Mouse (Mus musculus): ENCODE results near the gene Vps45. TPM values are rescaled to one million over a fixed set of nuclear protein-coding genes. Genes with fewer than 3 reads are reported as not detected.
"Not testable (repeated sequence)": the region's sequence is repeated elsewhere in the genome, so short reads cannot be mapped to it uniquely, and the experiment has no call there.

Vps45 gene
- polyA plus RNA-seq, 1 experiment: 20.3 TPM

DNA sequence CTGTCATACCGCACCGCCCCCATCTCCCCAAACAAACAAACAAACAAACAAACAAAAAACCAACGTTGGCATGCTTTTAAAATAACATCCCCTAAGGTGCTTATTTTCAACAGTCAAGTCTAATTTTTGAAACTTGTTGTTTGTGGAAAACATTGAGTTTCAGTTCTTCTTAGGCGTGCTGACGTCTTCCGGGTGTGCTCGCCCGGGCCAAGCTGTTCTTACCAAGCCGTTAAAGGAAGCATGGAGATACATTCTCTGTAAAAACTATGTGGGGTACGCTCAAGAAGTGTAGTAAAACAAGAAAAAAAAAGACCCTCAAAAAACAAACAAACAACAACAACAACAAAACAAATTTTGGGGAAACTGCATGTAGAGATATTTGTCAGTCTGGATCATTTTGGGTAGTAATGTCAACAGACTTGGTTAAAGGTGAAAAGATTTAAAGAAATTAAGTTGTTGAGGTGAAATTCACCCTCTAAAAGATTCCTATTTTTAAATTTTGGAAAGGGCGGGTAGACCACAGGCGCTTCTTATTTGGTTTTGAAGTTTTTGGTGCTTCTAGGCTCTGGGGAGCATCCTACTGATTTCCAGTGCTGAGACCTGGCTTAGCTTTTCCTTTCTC, 85.9 kb downstream of the Vps45 start:
- DNase-seq (ENCODE audit: low spot score): no peak

DNA sequence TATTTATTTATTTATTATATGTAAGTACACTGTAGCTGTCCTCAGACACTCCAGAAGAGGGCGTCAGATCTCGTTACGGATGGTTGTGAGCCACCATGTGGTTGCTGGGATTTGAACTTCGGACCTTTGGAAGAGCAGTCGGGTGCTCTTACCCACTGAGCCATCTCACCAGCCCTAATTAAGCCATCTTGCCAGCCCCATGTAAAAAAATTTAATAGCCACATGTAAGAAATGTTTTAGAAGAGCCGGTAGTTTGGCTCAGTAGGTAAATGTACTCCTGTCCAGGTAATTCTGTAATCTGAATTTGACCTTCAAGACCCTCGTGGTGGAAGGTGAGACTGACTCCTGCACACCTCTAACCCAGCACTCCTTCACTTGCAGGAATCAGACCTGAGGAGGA, 87.6 kb downstream of the Vps45 start:
- DNase-seq (ENCODE audit: low spot score): not testable (repeated sequence)

DNA sequence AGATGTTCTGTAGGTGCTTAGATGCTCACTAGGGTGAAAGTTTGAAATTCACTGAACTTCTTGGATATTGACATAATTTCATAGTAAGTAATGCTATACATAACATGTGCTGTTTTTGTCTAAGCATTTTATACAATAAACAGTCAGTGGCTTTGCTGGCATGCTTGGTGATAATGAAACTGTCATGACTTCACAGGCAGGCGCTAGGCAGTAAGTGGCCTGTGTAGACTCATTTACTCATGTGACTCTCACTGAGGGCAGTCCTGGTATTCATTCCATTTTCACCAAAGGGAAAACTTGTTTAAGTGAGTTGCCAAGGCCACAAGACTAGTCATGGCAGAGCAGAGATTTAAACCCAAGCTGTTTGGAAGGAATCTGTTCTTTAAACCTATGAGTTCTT, 89.0 kb downstream of the Vps45 start:
- DNase-seq (ENCODE audit: low spot score): no peak

DNA sequence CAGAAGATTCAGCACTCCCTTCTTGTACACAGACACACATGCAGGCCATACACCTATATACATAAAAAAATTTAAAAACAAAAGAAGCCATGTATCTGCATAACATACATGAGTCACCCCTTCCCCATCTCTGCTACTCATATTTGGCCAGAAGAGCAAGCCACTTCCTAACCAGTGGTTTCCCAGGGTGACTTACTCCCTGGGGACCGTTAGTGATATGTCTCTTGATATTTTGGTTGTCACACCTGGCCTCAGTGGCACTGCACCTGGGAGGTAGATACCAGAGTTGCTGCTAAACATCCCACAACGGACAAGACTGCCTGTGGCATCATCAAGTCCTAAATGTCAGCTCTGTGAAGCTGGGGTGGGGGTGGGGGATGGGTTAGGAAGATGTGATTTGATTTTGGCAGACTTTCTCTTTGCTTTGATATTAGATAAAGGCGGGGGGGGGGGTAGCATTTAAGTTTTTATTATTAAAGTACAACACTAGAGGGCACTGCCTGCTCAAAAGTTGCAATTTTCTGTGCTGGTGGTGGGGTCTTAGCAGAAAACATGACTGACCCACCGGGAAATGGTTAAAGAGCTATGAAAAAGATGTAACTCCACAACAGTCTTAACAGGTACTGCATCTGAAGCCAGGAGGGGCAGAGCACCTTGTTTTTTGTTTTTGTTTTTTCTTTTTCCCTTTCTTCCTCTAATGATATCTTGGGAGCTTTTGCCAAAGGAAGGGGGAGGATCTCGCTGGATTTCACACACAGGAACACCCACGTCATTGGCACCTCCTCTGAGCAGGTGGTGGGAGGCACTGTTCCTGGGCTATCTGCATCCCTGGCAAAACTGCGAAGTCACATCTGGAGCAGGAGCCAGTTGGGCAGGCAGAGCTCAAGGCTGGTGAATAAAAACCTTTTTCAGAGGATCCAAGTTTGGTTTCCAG, 92.5 kb downstream of the Vps45 start:
- no peak for DNase-seq (ENCODE audit: low spot score)

DNA sequence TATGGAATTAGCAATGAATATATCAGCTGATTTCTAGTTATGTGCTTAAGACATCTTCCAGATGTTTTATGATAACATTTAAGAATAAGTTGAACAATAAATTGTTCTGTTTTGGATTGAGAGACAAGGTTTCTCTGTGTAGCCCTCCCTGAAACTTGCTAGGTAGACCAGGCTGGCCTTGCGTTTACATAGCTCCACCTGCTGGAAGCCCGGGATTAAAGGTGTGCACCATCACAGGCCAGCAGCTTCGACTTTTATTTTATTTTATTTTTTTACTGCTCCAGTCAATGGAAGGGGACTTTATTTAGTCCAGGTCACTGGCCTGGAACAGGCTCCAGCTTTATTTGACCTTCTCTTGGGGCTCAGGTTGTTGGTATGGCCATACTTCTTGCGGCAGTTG, 94.6 kb downstream of the Vps45 start:
- DNase-seq (ENCODE audit: low spot score): no peak

DNA sequence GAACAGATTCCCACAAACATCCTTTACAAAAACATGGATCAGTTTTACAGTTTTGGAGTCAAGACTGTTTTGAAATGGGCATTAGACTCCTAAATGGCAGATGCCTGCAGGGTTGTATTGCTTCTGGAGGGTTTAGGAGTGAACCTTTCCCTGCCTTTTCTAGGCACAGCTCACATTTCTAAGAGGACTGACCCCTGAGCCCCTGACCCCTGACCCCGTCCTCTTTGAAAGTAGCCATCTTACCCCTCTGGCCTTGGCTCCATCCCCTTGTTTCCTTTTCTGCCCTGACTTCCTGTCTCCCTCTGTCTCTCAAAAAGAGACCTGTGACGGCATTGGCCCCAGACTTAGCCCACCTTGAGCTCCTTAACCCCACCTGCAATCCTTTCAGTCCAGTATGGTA, 95.0 kb downstream of the Vps45 start:
- DNase-seq (ENCODE audit: low spot score): no peak

DNA sequence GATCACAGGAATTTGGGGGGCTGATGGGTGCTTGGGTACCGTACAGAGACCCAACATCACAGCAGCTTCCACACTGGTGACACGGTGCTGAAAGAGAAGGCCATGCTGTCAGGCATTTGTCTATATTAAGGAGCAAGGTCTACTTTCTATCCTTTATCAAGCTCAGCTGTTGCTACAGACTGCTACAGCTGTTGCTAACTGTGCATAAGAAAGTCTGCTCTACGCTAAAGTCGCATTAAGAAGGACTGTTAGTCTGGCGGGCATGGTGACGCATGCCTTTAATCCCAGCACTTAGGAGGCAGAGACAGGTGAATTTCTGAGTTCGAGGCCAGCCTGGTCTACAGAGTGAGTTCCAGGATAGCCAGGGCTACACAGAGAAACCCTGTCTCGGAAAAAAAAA, 96.1 kb downstream of the Vps45 start:
- DNase-seq (ENCODE audit: low spot score): not testable (repeated sequence)

DNA sequence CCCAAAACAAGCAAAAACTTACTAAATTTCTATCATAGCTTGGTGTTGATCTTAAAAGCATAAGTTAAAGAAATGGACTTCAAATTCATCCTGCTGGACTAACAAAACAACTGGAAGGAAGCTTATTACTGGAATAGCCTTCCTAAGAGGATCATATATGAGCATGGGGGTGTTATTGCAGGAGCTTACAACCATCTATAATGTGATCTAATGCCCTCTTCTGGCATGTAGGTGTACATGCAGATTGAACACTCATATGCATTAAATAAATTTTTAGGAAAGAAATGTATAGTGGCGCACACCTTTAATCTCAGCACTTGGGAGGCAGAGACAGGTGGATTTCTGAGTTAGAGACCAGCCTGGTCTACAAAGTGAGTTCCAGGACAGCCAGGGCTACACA, 98.5 kb downstream of the Vps45 start:
- no peak for DNase-seq (ENCODE audit: low spot score)

DNA sequence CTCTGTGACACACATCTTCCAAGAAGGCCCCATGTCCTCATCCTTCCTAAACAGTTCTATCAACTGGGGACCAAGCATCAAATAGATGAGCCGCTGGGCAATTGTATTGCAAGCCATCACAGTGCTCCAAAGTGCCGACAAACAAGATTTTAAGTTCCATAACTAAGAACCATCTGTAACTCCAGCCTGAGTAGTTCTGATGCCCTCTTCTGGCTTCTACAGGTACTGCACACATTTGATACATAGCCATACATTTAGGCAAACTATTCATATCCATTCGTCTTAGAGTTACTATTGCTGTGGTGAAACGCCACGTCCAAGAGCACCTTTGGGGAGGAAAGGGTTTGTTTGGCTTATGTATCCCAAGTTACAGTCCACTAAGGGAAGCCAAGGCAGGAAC, 99.2 kb downstream of the Vps45 start:
- DNase-seq (ENCODE audit: low spot score): no peak

DNA sequence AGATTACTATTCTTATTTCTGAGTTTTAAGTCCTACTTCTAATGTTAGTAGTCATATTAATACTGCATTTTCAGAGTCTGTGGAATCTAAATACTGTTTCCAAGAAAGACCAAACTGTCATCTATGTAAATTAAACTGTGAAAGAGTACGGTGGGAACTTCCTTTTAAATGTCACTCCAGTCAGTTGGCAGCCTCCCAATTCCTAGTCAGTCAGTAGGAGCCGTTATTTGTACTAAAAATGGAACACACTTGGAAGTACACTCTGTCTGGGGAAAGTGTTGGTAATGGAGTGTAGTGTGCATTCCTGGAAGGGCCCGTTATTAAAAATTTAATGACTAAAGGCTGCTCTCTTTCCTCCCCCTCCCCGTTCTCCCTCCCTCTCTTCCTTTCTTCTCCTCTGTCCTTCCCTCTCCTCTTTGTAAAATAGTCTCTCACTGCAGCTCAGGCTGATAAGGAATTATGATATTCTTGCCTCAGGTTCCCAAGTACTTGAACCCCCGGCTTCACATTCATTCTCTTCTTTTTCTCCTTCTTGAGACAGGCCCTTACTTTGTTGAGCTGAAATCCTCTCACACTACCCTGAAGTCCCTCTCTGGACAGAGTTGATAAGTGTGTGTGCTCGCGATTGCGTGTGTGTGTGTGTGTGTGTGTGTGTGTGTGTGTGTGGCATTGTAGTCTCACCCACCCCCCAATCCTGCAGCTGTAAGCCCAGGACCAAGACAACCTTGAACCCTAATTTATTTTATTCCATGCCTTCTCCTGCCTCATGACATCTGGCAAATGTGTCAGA, 100.7 kb downstream of the Vps45 start:
- no peak for DNase-seq (ENCODE audit: low spot score)

DNA sequence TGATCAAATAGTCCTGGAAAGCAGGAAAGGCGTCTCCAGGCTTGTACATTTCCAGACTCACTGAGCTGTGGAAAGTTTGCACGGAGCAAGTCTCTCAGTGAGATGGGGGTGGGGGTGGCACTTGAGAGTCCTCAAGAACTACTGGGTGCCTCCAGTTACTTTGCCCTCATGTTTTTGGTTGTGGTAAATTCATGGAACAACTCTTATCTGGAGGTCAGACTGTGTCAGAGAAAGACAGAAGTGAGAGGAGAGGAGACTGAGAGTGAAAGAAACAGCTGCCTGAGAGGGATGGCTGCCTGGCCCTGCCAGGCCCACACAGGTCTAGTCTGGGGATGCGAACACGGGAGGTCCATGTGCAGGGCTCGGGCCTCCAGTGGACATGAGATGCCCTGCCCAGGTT, 102.9 kb downstream of the Vps45 start:
- no peak for DNase-seq (ENCODE audit: low spot score)

DNA sequence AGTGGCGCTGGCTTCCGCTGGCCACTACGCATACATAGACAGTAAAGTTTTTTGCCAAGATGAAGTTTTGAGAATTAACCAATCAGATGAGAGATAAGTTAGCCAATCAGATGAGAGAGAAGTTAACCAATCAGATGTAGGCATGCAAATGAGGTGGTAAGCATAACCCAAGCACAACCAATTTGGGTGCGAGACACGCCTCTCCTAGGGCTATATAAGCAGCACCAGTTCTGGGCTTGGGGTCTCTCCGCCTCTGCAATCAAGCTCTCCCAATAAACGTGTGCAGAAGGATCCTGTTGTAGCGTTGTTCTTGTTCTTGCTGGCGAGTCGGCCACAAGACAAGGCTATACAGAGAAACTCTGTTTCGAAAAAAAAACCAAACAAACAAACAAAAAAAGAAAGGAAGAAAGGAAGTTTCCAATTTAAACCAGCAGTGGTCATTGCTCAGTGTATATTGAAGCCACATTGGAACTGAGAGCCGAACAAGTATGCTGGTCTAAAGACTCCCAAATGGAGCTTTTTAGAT, 103.6 kb downstream of the Vps45 start:
- DNase-seq (ENCODE audit: low spot score): not testable (repeated sequence)

DNA sequence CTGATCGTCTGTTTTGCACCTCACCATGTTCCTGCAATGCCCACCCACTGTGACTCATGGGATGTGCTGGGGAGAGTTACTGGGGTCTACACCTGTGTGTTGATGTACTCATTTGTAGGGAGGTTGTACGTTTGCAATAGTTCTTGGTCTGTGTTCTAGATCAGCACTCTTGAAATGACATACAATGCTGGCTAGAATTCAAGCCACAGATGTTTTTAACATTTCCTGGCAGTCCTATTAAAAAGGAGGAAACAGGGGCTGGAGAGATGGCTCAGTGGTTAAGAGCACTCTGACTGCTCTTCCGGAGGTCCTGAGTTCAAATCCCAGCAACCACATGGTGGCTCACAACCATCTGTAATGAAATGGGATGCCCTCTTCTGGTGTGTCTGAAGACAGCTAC, 104.7 kb downstream of the Vps45 start:
- no peak for DNase-seq (ENCODE audit: low spot score)

DNA sequence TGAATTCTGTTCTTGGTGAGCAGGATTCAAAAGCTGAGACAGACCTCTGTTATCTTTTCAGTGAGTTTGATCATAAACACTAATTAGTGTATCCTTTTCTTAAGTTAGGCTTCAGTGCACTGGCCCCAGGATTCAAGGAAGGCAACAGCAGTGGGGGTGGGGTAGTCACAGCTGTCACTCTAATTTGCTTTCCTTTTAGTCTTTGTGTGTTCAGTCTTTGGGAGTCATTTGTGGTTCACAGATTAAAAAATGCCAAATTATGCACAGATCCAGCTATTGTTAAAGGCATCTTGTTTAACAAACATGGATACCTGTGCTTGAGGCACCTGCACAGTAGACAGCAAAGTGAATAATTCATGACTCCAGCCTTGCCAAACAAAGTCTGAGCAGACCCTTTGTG, 105.2 kb downstream of the Vps45 start:
- no peak for DNase-seq (ENCODE audit: low spot score)

DNA sequence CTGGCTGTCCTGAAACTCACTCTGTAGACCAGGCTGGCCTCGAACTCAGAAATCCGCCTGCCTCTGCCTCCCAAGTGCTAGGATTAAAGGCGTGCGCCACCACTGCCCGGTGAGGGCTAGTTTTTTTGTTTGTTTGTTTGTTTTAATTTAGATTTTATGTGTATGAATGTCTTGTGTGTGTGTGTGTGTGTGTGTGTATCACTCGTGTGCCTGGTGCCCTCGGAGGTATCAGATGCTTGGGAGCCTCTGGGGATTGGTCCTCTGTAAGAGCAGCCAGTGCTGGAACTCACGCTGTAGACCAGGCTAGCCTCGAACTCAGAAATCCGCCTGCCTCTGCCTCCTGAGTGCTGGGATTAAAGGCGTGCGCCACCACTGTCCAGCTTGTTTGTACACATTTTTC, 106.7 kb downstream of the Vps45 start:
- DNase-seq (ENCODE audit: low spot score): not testable (repeated sequence)

DNA sequence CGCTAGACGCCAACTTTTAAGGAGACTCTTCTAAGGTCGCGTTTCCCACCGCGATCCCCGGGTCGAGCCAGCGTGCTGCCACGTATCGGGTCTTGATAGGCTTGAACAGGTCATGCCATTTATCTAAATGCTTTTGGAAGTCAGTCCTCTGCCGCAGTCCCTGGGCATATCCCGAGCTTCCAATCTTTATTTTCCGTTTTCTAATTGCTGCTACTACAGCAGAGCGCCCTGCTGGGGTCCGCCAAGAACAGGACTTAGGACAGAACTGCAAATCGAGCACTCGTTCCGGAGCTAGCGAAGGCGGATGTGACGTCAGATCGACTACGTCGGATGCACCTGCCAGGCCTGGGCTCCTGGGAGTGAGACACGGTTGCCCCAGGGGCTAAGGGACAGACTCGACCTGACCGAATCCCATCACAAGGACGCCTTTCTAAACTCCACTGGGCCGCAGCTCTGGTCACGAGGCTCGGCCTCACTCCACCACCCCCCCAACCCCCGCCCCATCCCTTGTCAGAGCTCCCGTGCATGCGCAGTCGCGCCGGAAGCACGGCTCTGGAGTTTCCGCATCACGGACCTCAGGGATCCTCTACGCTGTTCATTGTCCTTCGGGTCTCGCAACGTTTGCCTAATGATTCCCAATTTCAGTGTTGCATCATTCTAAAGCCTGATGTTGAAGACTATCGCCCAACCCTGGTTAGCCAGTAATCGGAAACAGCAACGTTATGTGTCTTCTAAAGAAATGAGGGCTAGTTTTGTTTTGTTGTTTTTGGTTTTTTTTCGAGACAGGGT, 107.3 kb downstream of the Vps45 start:
- peak; percentile 88 for DNase-seq (ENCODE audit: low spot score)

Other genes with a start within 250 kb of the Vps45 start
- gene Rprd2, start 239.6 kb downstream of the Vps45 start, polyA plus RNA-seq (2012; rRNA removed): 17.7 and 20.2 TPM in 2 replicates
- gene Prpf3, start 202.6 kb downstream of the Vps45 start, polyA plus RNA-seq (2012; rRNA removed): 26.6 and 29.7 TPM in 2 replicates
- gene Mrps21, start 186.9 kb downstream of the Vps45 start, polyA plus RNA-seq (2012; rRNA removed): 245 and 291 TPM in 2 replicates
- gene Ciart, start 176.2 kb downstream of the Vps45 start, polyA plus RNA-seq (2012; rRNA removed): 37.5 and 49.5 TPM in 2 replicates
- 28.6 and 30.4 TPM in 2 replicates for gene BC028528, start 166.5 kb downstream of the Vps45 start, polyA plus RNA-seq (2012; rRNA removed)
- 84.0 and 96.2 TPM in 2 replicates for gene Aph1a, start 164.5 kb downstream of the Vps45 start, polyA plus RNA-seq (2012; rRNA removed)
- gene Car14, start 153.8 kb downstream of the Vps45 start, polyA plus RNA-seq (2012; rRNA removed): 14.7 and 17.0 TPM in 2 replicates
- gene Anp32e, start 129.2 kb downstream of the Vps45 start, polyA plus RNA-seq (2012; rRNA removed): 53.4 and 78.9 TPM in 2 replicates
- gene Plekho1, start 62.5 kb downstream of the Vps45 start, polyA plus RNA-seq (2012; rRNA removed): 196 and 224 TPM in 2 replicates
- 11.1 and 16.8 TPM in 2 replicates for gene Otud7b, start 46.1 kb upstream of the Vps45 start, polyA plus RNA-seq (2012; rRNA removed)
- 33.7 and 35.7 TPM in 2 replicates for gene Mtmr11, start 103.5 kb upstream of the Vps45 start, polyA plus RNA-seq (2012; rRNA removed)
- 48.6 and 52.3 TPM in 2 replicates for gene Sf3b4, start 113.9 kb upstream of the Vps45 start, polyA plus RNA-seq (2012; rRNA removed)
- 8.6 and 9.4 TPM in 2 replicates for gene Sv2a, start 122.7 kb upstream of the Vps45 start, polyA plus RNA-seq (2012; rRNA removed)
- 28.1 and 39.1 TPM in 2 replicates for gene Bola1, start 161.2 kb upstream of the Vps45 start, polyA plus RNA-seq (2012; rRNA removed)
- gene Hist2h2ab, start 161.4 kb upstream of the Vps45 start, polyA plus RNA-seq (2012; rRNA removed): 0.60 and 0.74 TPM in 2 replicates
- 0.76 and 0.99 TPM in 2 replicates for gene Hist2h2ac, start 162.4 kb upstream of the Vps45 start, polyA plus RNA-seq (2012; rRNA removed)
- 7.7 TPM in 2 replicates for gene Hist2h2be, start 162.7 kb upstream of the Vps45 start, polyA plus RNA-seq (2012; rRNA removed)
- 8.6 and 14.3 TPM in 2 replicates for gene Hist2h3c2, start 180.7 kb upstream of the Vps45 start, polyA plus RNA-seq (2012; rRNA removed)
- gene Hist2h2aa2, start 181.8 kb upstream of the Vps45 start, polyA plus RNA-seq (2012; rRNA removed): 6.9 and 41.2 TPM in 2 replicates
- 140 and 149 TPM in 2 replicates for gene Hist2h2aa1, start 187.0 kb upstream of the Vps45 start, polyA plus RNA-seq (2012; rRNA removed)
- gene Hist2h3c1, start 188.2 kb upstream of the Vps45 start, polyA plus RNA-seq (2012; rRNA removed): not detected in 2 replicates
- 1.4 and 1.6 TPM in 2 replicates for gene Hist2h4, start 204.8 kb upstream of the Vps45 start, polyA plus RNA-seq (2012; rRNA removed)
- 1.9 and 3.2 TPM in 2 replicates for gene Hist2h3b, start 210.2 kb upstream of the Vps45 start, polyA plus RNA-seq (2012; rRNA removed)
- gene Hist2h2bb, start 211.3 kb upstream of the Vps45 start, polyA plus RNA-seq (2012; rRNA removed): 0.69 TPM in 1 of 2 replicates, not detected in the other
- 4.9 and 5.6 TPM in 2 replicates for gene Fcgr1, start 235.5 kb upstream of the Vps45 start, polyA plus RNA-seq (2012; rRNA removed)